Mouse (Mus musculus): ENCODE data around the gene Nid2. TPM values are rescaled to one million over a fixed set of nuclear protein-coding genes. Genes with fewer than 3 reads are reported as not detected.
A peak's percentile ranks its signal among the peaks of the same experiment; 100 is the strongest.

Nid2 gene
- polyA plus RNA-seq, 2 experiments, result 87.3 to 112 TPM

GRCm38 (mm10) chr14:19796541-19797304, 45.7 kb downstream of the Nid2 start:
- Histone ChIP-seq H3K9me3 (ENCODE audit: control insufficient read depth, low read length) (no peaks in the 10 kb centered on the region), H3K27ac (replicated peaks; ENCODE audit: low read depth, low read length) (no peak overlapping the region), H3K4me1 (ENCODE audit: control insufficient read depth, insufficient read depth, low read length) (no peaks in the 10 kb centered on the region), H3K4me3 (replicated peaks; ENCODE audit: low read length) (no peak overlapping the region), H3K4me2 (replicated peaks; ENCODE audit: low read depth, low read length, severe bottlenecking) (no peak overlapping the region), H3K9ac (ENCODE audit: low read depth, low read length, severe bottlenecking) (no peak overlapping the region), H3K27me3 (ENCODE audit: control insufficient read depth, insufficient read depth, low read length) (no peaks in the 10 kb centered on the region), H3K36me3 (ENCODE audit: control insufficient read depth, insufficient read depth, low read length) (peaks cover 40% of the 10 kb centered on the region)
- WGBS, result 80% methylated on average over 18 of the region's 18 CpGs
- DNase-seq (ENCODE audit: low spot score), result no peak
- ATAC-seq (ENCODE audit: low FRiP score, low read depth), result no peak
- no peak for TF ChIP-seq POLR2A (IDR thresholded peaks at IDR 0.05; ENCODE audit: borderline replicate concordance, extremely low read depth, insufficient read depth, insufficient read length)

GRCm38 (mm10) chr14:19800485-19800884, 49.4 kb downstream of the Nid2 start:
- no peak overlapping the region for H3K4me2 ChIP-seq (replicated peaks; ENCODE audit: low read depth, low read length, severe bottlenecking)
- no peak for TF ChIP-seq POLR2A (IDR thresholded peaks at IDR 0.05; ENCODE audit: borderline replicate concordance, extremely low read depth, insufficient read depth, insufficient read length)
- H3K36me3 ChIP-seq (ENCODE audit: control insufficient read depth, insufficient read depth, low read length), result peaks cover 52% of the 10 kb centered on the region

GRCm38 (mm10) chr14:19801474-19802215, 50.6 kb downstream of the Nid2 start:
- TF ChIP-seq POLR2A (IDR thresholded peaks at IDR 0.05; ENCODE audit: borderline replicate concordance, extremely low read depth, insufficient read depth, insufficient read length), result no peak
- no peak for ATAC-seq (ENCODE audit: low FRiP score, low read depth)
- Histone ChIP-seq H3K27ac (replicated peaks; ENCODE audit: low read depth, low read length) (no peak overlapping the region), H3K4me1 (ENCODE audit: control insufficient read depth, insufficient read depth, low read length) (no peaks in the 10 kb centered on the region), H3K36me3 (ENCODE audit: control insufficient read depth, insufficient read depth, low read length) (peaks cover 59% of the 10 kb centered on the region), H3K4me3 (replicated peaks; ENCODE audit: low read length) (no peak overlapping the region), H3K9me3 (ENCODE audit: control insufficient read depth, low read length) (no peaks in the 10 kb centered on the region), H3K27me3 (ENCODE audit: control insufficient read depth, insufficient read depth, low read length) (no peaks in the 10 kb centered on the region), H3K4me2 (replicated peaks; ENCODE audit: low read depth, low read length, severe bottlenecking) (no peak overlapping the region), H3K9ac (ENCODE audit: low read depth, low read length, severe bottlenecking) (no peak overlapping the region)
- 93% methylated on average over 8 of the region's 8 CpGs for WGBS
- DNase-seq (ENCODE audit: low spot score), result no peak

More at GRCm38 (mm10) chr14:19800485-19800884, 49.4 kb downstream of the Nid2 start:
- H3K9me3 ChIP-seq (ENCODE audit: control insufficient read depth, low read length), result no peaks in the 10 kb centered on the region
- no peak overlapping the region for H3K9ac ChIP-seq (ENCODE audit: low read depth, low read length, severe bottlenecking)
- H3K4me1 ChIP-seq (ENCODE audit: control insufficient read depth, insufficient read depth, low read length), result no peaks in the 10 kb centered on the region
- DNase-seq (ENCODE audit: low spot score), result no peak
- ATAC-seq (ENCODE audit: low FRiP score, low read depth), result no peak
- no peak overlapping the region for H3K27ac ChIP-seq (replicated peaks; ENCODE audit: low read depth, low read length)
- WGBS, result 52% methylated on average over 2 of the region's 2 CpGs
- no peak overlapping the region for H3K4me3 ChIP-seq (replicated peaks; ENCODE audit: low read length)
- no peaks in the 10 kb centered on the region for H3K27me3 ChIP-seq (ENCODE audit: control insufficient read depth, insufficient read depth, low read length)

GRCm38 (mm10) chr14:19803222-19803621, 52.2 kb downstream of the Nid2 start:
- Histone ChIP-seq H3K4me1 (ENCODE audit: control insufficient read depth, insufficient read depth, low read length) (no peaks in the 10 kb centered on the region), H3K27me3 (ENCODE audit: control insufficient read depth, insufficient read depth, low read length) (no peaks in the 10 kb centered on the region), H3K9me3 (ENCODE audit: control insufficient read depth, low read length) (no peaks in the 10 kb centered on the region), H3K36me3 (ENCODE audit: control insufficient read depth, insufficient read depth, low read length) (peaks cover 48% of the 10 kb centered on the region), H3K4me3 (replicated peaks; ENCODE audit: low read length) (no peak overlapping the region), H3K27ac (replicated peaks; ENCODE audit: low read depth, low read length) (no peak overlapping the region), H3K9ac (ENCODE audit: low read depth, low read length, severe bottlenecking) (no peak overlapping the region), H3K4me2 (replicated peaks; ENCODE audit: low read depth, low read length, severe bottlenecking) (no peak overlapping the region)
- ATAC-seq (ENCODE audit: low FRiP score, low read depth) (no peak), DNase-seq (ENCODE audit: low spot score) (no peak)
- 65% methylated on average over 4 of the region's 4 CpGs for WGBS
- TF ChIP-seq POLR2A (IDR thresholded peaks at IDR 0.05; ENCODE audit: borderline replicate concordance, extremely low read depth, insufficient read depth, insufficient read length), result no peak

GRCm38 (mm10) chr14:19803623-19804022, 52.6 kb downstream of the Nid2 start:
- no peak for DNase-seq (ENCODE audit: low spot score)
- no peak for TF ChIP-seq POLR2A (IDR thresholded peaks at IDR 0.05; ENCODE audit: borderline replicate concordance, extremely low read depth, insufficient read depth, insufficient read length)

More at GRCm38 (mm10) chr14:19803623-19804022, 52.6 kb downstream of the Nid2 start:
- Histone ChIP-seq H3K4me1 (ENCODE audit: control insufficient read depth, insufficient read depth, low read length) (no peaks in the 10 kb centered on the region), H3K36me3 (ENCODE audit: control insufficient read depth, insufficient read depth, low read length) (peaks cover 44% of the 10 kb centered on the region), H3K27ac (replicated peaks; ENCODE audit: low read depth, low read length) (0 out of 2 replicates have a peak overlapping the region, but pooled peaks have one; percentile 38), H3K9me3 (ENCODE audit: control insufficient read depth, low read length) (no peaks in the 10 kb centered on the region), H3K4me3 (replicated peaks; ENCODE audit: low read length) (no peak overlapping the region), H3K27me3 (ENCODE audit: control insufficient read depth, insufficient read depth, low read length) (no peaks in the 10 kb centered on the region), H3K9ac (ENCODE audit: low read depth, low read length, severe bottlenecking) (no peak overlapping the region), H3K4me2 (replicated peaks; ENCODE audit: low read depth, low read length, severe bottlenecking) (no peak overlapping the region)
- 67% methylated on average over 10 of the region's 10 CpGs for WGBS
- no peak for ATAC-seq (ENCODE audit: low FRiP score, low read depth)
